Comparison of ENCODE assay signal across 17 mouse cellular contexts in genomic region chr2:12697209-12697608, GRCm38 (mm10).
"Had no signal": no experiment of that assay in that cellular context is flagged by ENCODE, and none has a peak within 500 bp of the region (broad histone marks: within the 10 kb centered on the region; RNA-seq: fewer than 3 reads in every experiment).

No protein-coding gene starts in this region.

- H3K27me3 ChIP-seq: neural tube, embryonic 13.5 days; neural tube, embryonic 15.5 days had no signal

- H3K4me2 ChIP-seq: lung, embryonic 14.5 days; neural tube, embryonic 13.5 days; neural tube, embryonic 15.5 days had no signal

- H3K27ac ChIP-seq: midbrain, embryonic 10.5 days; neural tube, embryonic 13.5 days; neural tube, embryonic 15.5 days had no signal

- H3K36me3 ChIP-seq: midbrain, embryonic 10.5 days; neural tube, embryonic 13.5 days; neural tube, embryonic 15.5 days had no signal

- H3K4me3 ChIP-seq: midbrain, embryonic 10.5 days; neural tube, embryonic 13.5 days; neural tube, embryonic 15.5 days had no signal

- H3K9me3 ChIP-seq: midbrain, embryonic 10.5 days; neural tube, embryonic 13.5 days; neural tube, embryonic 15.5 days had no signal

- DNase-seq: lung, adult 18-20 months; lung, embryonic 14.5 days; lung, postnatal 10 days; lung, postnatal 4 days; midbrain, embryonic 14.5 days; retina, postnatal 1 day; right cerebral cortex, adult 18-20 months; right cerebral cortex, postnatal 25 days; right cerebral cortex, postnatal 4 days; spleen, adult 18-20 months; thymus, adult 2 months; thymus, postnatal 25 days; thymus, postnatal 4 days had no signal

- H3K4me1 ChIP-seq: midbrain, embryonic 10.5 days; neural tube, embryonic 13.5 days; neural tube, embryonic 15.5 days had no signal

- H3K9ac ChIP-seq: lung, embryonic 14.5 days; neural tube, embryonic 13.5 days; neural tube, embryonic 15.5 days had no signal

- ATAC-seq: midbrain, embryonic 16.5 days had no signal
